Mouse (Mus musculus) spleen, adult 2 months (tissue): ENCODE data around the gene C5ar1.

Experiments used
- CTCF ChIP-seq: fragments of 200-500 bp; IDR thresholded peaks from 2 replicates; pipeline ENCODE4 v1.5.1; 2011; ENCODE audit warnings: mild to moderate bottlenecking, inconsistent platforms; ENCODE audit not compliant: insufficient read depth, insufficient read length, insufficient replicate concordance; ENCODE audit errors: extremely low read depth
- POLR2A ChIP-seq: fragments of 200-500 bp; IDR thresholded peaks from 2 replicates; pipeline ENCODE4 v1.6.1; 2011; ENCODE audit warnings: low read depth, low read length, inconsistent platforms

DNA sequence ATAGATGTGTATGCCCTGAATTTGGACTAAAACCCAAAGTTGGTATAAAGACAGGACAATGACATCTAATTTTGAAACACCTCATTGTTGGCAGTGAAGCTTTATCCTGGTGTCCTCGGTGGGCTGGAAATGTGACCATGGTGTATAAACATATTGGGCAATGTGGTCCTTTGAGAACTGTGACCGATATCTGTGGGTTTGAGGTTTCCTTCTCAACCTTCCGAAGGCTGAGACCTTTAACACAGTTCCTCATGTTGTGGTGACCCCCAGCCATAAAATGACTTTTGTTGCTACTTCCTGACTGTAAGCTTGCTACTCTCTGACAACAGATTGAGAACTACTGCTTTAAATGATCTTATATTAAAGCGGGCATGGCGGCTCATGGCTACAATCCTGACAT, 8.7 kb downstream of the C5ar1 start:
- no peak for TF ChIP-seq POLR2A
- TF ChIP-seq CTCF = no peak
